Mouse (Mus musculus) forebrain, embryonic 11.5 days (tissue): ENCODE results near the gene Cdh16. TPM values are rescaled to one million over a fixed set of nuclear protein-coding genes. Genes with fewer than 3 reads are reported as not detected.
"Not testable (repeated sequence)": the region's sequence is repeated elsewhere in the genome, so short reads cannot be mapped to it uniquely, and the experiment has no call there.

Source experiments
- ATAC-seq: fragments of 200-750 bp; cut with Nextera tagmentation; replicated peaks from 2 replicates; pipeline ENCODE4 v1.8.0; 2017; ENCODE audit warnings: moderate TSS enrichment; ENCODE audit not compliant: low FRiP score
- DNase-seq: peaks from one replicate; pipeline ENCODE4 v3.0.0-alpha.2; 2017; ENCODE audit warnings: low spot score
- H3K27ac ChIP-seq: fragments of 300-500 bp; sonication (generic); 2 replicates; pipeline ENCODE4 v1.5.1; 2014; ENCODE audit warnings: low read depth, low read length
- H3K27me3 ChIP-seq: fragments of 300-500 bp; sonication (generic); 2 replicates; pipeline ENCODE4 v1.6.1; 2014; ENCODE audit warnings: mild to moderate bottlenecking, low read length, mixed read lengths; ENCODE audit not compliant: control insufficient read depth, insufficient read depth
- H3K36me3 ChIP-seq: fragments of 300-500 bp; sonication (generic); 2 replicates; pipeline ENCODE4 v1.6.1; 2014; ENCODE audit warnings: mild to moderate bottlenecking, low read length, moderate library complexity, mixed read lengths; ENCODE audit not compliant: control insufficient read depth, insufficient read depth
- H3K4me1 ChIP-seq: fragments of 300-500 bp; sonication (generic); replicated peaks from 2 replicates; pipeline ENCODE4 v1.6.1; 2014; ENCODE audit warnings: low read length, mixed read lengths; ENCODE audit not compliant: control insufficient read depth, insufficient read depth
- H3K4me2 ChIP-seq: fragments of 300-500 bp; sonication (generic); 2 replicates; pipeline ENCODE4 v1.6.1; 2014; ENCODE audit warnings: low read depth, mild to moderate bottlenecking, low read length, moderate library complexity, mixed read lengths; ENCODE audit not compliant: severe bottlenecking
- H3K4me3 ChIP-seq: fragments of 300-500 bp; sonication (generic); 2 replicates; pipeline ENCODE4 v1.5.1; 2014; ENCODE audit warnings: low read depth, low read length
- H3K9ac ChIP-seq: fragments of 300-500 bp; sonication (generic); 2 replicates; pipeline ENCODE4 v1.6.1; 2014; ENCODE audit warnings: low read length
- H3K9me3 ChIP-seq: fragments of 300-500 bp; sonication (generic); 2 replicates; pipeline ENCODE4 v1.6.1; 2016; ENCODE audit warnings: low read length, mixed read lengths; ENCODE audit not compliant: control insufficient read depth
- WGBS: fragments of 180-500 bp; shearing (Covaris S2); extraction: QIAGEN DNeasy Blood & Tissue Kit; methylation state at CpG from one replicate; pipeline ENCODE4 v1.1.7; 2014; 5-methylcytosine and 5-hydroxymethylcytosine counted together
- polyA plus RNA-seq: library from polyadenylated mRNA; unstranded; fragments of >200 nt; fragmentation: Nextera tagmentation; extraction: Ambion mirVana; gene quantifications from 2 replicates; pipeline ENCODE4 v1.2.1, GENCODE M21; 2014

Cdh16 gene
- polyA plus RNA-seq = not detected in 2 replicates

DNA sequence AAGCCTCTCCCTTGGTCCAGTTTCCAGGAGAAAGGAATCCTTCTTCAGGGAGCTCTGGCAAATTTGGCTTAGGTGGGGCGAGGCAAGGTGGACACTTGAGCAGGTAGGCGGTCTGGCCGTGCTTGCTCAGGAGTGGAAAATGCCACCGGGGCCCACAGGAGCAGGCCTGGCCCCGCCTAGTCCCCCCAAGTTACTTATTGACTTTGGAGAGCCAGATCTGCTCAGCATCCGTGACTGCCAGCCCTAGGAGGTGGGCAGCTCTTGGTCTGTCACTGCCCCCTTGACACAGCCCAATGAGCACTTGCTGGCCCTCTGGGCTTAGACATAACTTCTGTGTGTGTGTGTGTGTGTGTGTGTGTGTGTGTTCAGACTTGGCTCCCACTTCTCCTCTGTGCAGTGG, at the start of gene Cdh16:
Cdh16 (minus strand) TSS at position 236 of the 400 bp plus-strand sequence.
- DNase-seq (no peak), ATAC-seq (no peak)
- no peaks in the 10 kb centered on the region for H3K9me3 ChIP-seq
- WGBS = 82% methylated on average over 6 of the region's 6 CpGs
- H3K4me2 ChIP-seq = no peak within 1 kb of the TSS
- no peak within 1 kb of the TSS for H3K4me3 ChIP-seq
- no peaks in the 10 kb centered on the region for H3K4me1 ChIP-seq
- no peaks in the 10 kb centered on the region for H3K36me3 ChIP-seq
- H3K9ac ChIP-seq = no peak within 1 kb of the TSS
- no peaks in the 10 kb centered on the region for H3K27me3 ChIP-seq
- no peak within 1 kb of the TSS for H3K27ac ChIP-seq

DNA sequence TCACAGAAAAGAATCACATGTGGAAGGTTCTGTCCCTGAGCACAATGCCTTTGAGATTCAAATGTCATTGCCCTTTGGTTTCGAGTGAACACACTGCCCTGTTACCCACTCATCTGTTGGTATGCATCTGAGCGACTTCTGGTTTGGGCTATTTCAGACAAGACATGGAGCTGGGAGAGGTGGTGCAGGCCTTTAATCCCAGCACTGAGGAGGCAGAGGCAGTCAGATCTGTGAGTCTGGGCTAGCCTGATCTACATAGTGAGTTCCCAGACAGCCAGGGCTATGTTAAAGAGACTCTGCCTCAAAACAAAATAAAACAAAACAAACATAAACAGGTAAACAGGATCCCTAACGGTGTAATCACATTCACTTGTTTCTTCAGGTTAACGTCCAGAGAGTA, 31.4 kb upstream of the Cdh16 start:
- no peaks in the 10 kb centered on the region for H3K4me1 ChIP-seq
- no peak for ATAC-seq
- H3K27me3 ChIP-seq = no peaks in the 10 kb centered on the region
- H3K36me3 ChIP-seq = no peaks in the 10 kb centered on the region
- no peak overlapping the region for H3K4me2 ChIP-seq
- 76% methylated on average over 4 of the region's 4 CpGs for WGBS
- no peak overlapping the region for H3K27ac ChIP-seq
- DNase-seq = no peak
- no peak overlapping the region for H3K4me3 ChIP-seq
- no peak overlapping the region for H3K9ac ChIP-seq
- no peaks in the 10 kb centered on the region for H3K9me3 ChIP-seq

- H3K4me2 ChIP-seq = no peak overlapping the region
- DNase-seq (peak; percentile 75), ATAC-seq (peak; percentile 76)
- no peak overlapping the region for H3K4me3 ChIP-seq
- H3K4me1 ChIP-seq = no peaks in the 10 kb centered on the region
- no peak overlapping the region for H3K9ac ChIP-seq
- H3K36me3 ChIP-seq = no peaks in the 10 kb centered on the region
- WGBS = 6% methylated on average over 3 of the region's 3 CpGs
- H3K27ac ChIP-seq = no peak overlapping the region
- H3K27me3 ChIP-seq = no peaks in the 10 kb centered on the region
- H3K9me3 ChIP-seq = no peaks in the 10 kb centered on the region
Observed at GRCm38 (mm10) chr8:104654984-104655383, 30.8 kb upstream of the Cdh16 start.

DNA sequence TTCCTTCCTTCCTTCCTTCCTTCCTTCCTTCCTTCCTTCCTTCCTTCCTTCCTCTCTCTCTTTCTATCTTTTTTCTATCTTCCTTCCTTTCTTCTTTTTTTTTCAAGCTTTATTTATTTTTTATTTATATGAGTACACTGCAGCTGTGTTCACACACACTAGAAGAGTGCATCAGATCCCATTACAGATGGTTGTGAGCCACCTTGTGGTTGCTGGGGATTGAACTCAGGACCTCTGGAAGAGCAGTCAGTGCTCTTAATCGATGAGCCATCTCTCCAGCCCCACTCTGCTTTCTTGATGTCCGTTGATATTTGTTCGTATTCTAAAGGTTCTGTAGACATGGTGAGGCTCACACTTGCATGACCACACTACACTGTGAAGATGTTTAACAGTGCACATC, 20.0 kb upstream of the Cdh16 start:
- not testable (repeated sequence) for H3K27me3 ChIP-seq, H3K27ac ChIP-seq, H3K36me3 ChIP-seq, ATAC-seq, H3K4me2 ChIP-seq, H3K9ac ChIP-seq, H3K4me3 ChIP-seq, H3K9me3 ChIP-seq, DNase-seq
- 71% methylated on average over 3 of the region's 3 CpGs for WGBS
- peaks cover 12% of the 10 kb centered on the region; the same call in 1 of the 2 replicates for H3K4me1 ChIP-seq

- 78% methylated on average over 6 of the region's 6 CpGs for WGBS
- H3K4me2 ChIP-seq = peak overlapping the region; percentile 64
- ATAC-seq (peak; percentile 47), DNase-seq (no peak)
- H3K27ac ChIP-seq = no peak overlapping the region
- H3K4me1 ChIP-seq = peaks cover 12% of the 10 kb centered on the region; the same call in 1 of the 2 replicates
- peak overlapping the region; percentile 87 for H3K4me3 ChIP-seq
- peak overlapping the region; percentile 80 for H3K9ac ChIP-seq
- H3K9me3 ChIP-seq = no peaks in the 10 kb centered on the region
- H3K27me3 ChIP-seq = no peaks in the 10 kb centered on the region
- H3K36me3 ChIP-seq = no peaks in the 10 kb centered on the region; the same call in 1 of the 2 replicates
Observed at GRCm38 (mm10) chr8:104642324-104642654, 18.1 kb upstream of the Cdh16 start.

DNA sequence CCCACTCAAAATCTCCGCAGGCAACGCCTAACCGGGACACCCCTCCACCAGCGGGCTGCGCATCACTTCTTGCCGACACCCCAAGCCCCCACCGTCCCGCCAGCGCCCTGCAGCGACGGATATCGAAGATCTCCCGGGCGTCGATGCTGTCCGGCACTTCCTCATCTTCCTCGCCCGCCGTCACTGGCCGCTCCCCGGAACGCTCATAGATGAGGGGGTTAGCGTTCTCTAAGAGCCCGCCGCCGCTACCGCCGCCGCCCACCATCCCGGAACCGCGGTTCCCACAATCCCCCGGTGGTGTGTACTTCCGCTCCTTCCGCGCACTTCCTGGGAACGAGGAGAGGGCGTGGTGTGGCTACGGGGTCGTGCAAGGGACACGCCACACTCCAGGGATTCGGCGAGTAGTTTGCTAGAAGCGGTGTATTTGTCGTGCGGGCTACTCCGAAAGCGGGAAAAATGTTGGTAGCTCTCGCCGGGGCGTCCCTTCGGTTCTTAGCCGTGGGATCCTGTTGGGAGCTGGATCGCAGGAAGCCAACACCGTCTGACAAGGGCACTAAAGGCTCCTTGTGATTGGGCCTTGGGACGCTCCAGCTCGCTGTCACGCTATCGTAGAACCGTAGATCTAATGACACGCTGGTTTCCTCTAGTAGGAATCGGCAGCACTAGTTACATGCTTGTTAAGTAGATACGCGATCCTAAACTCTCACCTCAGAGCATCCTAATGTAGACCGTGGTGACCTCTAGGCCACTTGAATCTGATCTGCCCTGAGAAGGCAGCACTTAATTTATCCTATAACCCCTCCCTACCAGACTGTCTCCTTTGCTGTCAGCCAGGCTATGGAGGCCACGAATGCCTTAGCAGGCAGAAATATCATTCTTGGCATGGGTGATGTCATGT, 17.5 kb upstream of the Cdh16 start, which contains the start of gene Ciao2b:
Ciao2b (minus strand) TSS at position 540 of the 898 bp plus-strand sequence.
- 0 out of 2 replicates have a peak within 1 kb of the TSS, but pooled peaks have one; percentile 15 for H3K27ac ChIP-seq
- DNase-seq (peak; percentile 90), ATAC-seq (peak; percentile 95)
- H3K36me3 ChIP-seq = no peaks in the 10 kb centered on the region; the same call in 1 of the 2 replicates
- no peaks in the 10 kb centered on the region for H3K27me3 ChIP-seq
- no peaks in the 10 kb centered on the region for H3K9me3 ChIP-seq
- H3K9ac ChIP-seq = peak within 1 kb of the TSS; percentile 80
- WGBS = under 1% methylated on average over 66 of the region's 66 CpGs
- H3K4me1 ChIP-seq = peaks cover 12% of the 10 kb centered on the region; the same call in 1 of the 2 replicates
- peak within 1 kb of the TSS; percentile 87 for H3K4me3 ChIP-seq
- peak within 1 kb of the TSS; percentile 64 for H3K4me2 ChIP-seq

GRCm38 (mm10) chr8:104640831-104641370, 16.7 kb upstream of the Cdh16 start:
- 13% methylated on average over 25 of the region's 25 CpGs for WGBS
- no peaks in the 10 kb centered on the region for H3K27me3 ChIP-seq

GRCm38 (mm10) chr8:104640241-104640640, 16.0 kb upstream of the Cdh16 start:
- Histone ChIP-seq H3K27me3 (no peaks in the 10 kb centered on the region), H3K9ac (peak overlapping the region; percentile 80), H3K4me1 (peaks cover 12% of the 10 kb centered on the region; the same call in 1 of the 2 replicates), H3K27ac (no peak overlapping the region), H3K4me3 (peak overlapping the region; percentile 87; the same call in 1 of the 2 replicates), H3K9me3 (no peaks in the 10 kb centered on the region), H3K36me3 (no peaks in the 10 kb centered on the region; the same call in 1 of the 2 replicates), H3K4me2 (peak overlapping the region; percentile 64)
- ATAC-seq = no peak
- no peak for DNase-seq
- WGBS = 87% methylated on average over 7 of the region's 7 CpGs

More at GRCm38 (mm10) chr8:104640831-104641370, 16.7 kb upstream of the Cdh16 start:
- H3K4me2 ChIP-seq = peak overlapping the region; percentile 64
- H3K4me1 ChIP-seq = peaks cover 12% of the 10 kb centered on the region; the same call in 1 of the 2 replicates
- H3K36me3 ChIP-seq = no peaks in the 10 kb centered on the region; the same call in 1 of the 2 replicates
- DNase-seq (no peak), ATAC-seq (no peak)
- H3K9ac ChIP-seq = peak overlapping the region; percentile 80
- peak overlapping the region; percentile 87 for H3K4me3 ChIP-seq
- no peaks in the 10 kb centered on the region for H3K9me3 ChIP-seq
- no peak overlapping the region for H3K27ac ChIP-seq
